Mouse (Mus musculus): Measurements from ENCODE around the gene Prrt3. TPM values are rescaled to one million over a fixed set of nuclear protein-coding genes. Genes with fewer than 3 reads are reported as not detected.

Gene Prrt3
- polyA plus RNA-seq, 1 experiment from 2014 or later = 0.77 TPM

DNA sequence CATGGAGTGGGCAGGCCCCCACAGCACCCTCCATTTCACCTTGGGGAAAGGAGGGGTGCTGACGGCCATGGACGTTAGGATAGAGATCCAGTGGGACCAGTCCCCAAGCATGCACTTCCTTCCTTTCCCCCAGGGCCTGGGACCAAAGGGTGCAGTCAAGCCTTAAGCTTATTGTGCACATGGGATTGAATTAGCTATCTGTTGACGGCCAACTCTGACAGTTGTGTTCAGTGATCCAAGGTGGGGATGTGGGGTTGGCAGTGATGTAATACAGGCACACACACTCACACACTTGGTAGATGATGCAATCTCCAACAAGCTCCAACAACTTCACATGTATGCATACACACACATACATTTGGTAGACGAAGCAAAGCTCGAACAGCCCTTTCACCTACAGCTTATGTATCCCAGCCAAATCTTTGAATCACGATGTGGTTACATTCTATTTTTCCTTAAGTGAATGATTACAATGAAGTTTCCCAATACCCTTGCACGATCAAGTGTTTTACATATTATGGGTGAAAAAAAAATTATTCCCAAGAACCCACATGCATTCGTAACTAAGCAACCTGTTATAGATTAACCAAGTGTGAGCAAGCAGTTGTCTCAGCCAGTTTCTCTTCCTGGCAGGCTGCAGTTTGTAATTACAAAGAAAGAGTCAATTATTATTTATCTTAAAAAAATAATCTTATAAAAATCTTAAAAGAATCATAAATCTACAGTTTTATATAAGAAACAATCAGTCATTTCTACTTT, 57.3 kb downstream of the Prrt3 start:
- ATAC-seq (ENCODE audit: low FRiP score) = no peak
- Histone ChIP-seq H3K36me3 (ENCODE audit: control insufficient read depth, insufficient read depth, low read length) (0 out of 2 replicates have a peak, but pooled peaks cover 2% of the 10 kb centered on the region), H3K9me3 (ENCODE audit: control insufficient read depth, low read length) (no peaks in the 10 kb centered on the region), H3K4me2 (replicated peaks; ENCODE audit: low read depth, low read length) (no peak overlapping the region), H3K9ac (ENCODE audit: low read depth, low read length) (no peak overlapping the region), H3K27me3 (ENCODE audit: control insufficient read depth, insufficient read depth, low read length) (no peaks in the 10 kb centered on the region), H3K4me1 (replicated peaks; ENCODE audit: control insufficient read depth, insufficient read depth, low read length) (no peaks in the 10 kb centered on the region), H3K4me3 (ENCODE audit: low read depth, low read length) (no peak overlapping the region), H3K27ac (ENCODE audit: low read depth, low read length) (no peak overlapping the region)
- WGBS = 78% methylated on average over 6 of the region's 8 CpGs
- DNase-seq (ENCODE audit: low spot score) = no peak

Other genes with a start within 250 kb of the Prrt3 start
- gene Cpne9, start 219.6 kb downstream of the Prrt3 start, polyA plus RNA-seq (2014; fragmentation: Nextera tagmentation; extraction: Ambion mirVana) = 0.24 and 0.29 TPM in 2 replicates
- 19.4 and 22.0 TPM in 2 replicates for gene Brpf1, start 194.8 kb downstream of the Prrt3 start, polyA plus RNA-seq (2014; fragmentation: Nextera tagmentation; extraction: Ambion mirVana)
- gene Ogg1, start 175.0 kb downstream of the Prrt3 start, polyA plus RNA-seq (2014; fragmentation: Nextera tagmentation; extraction: Ambion mirVana) = 10.5 and 10.6 TPM in 2 replicates
- gene Camk1, start 157.9 kb downstream of the Prrt3 start, polyA plus RNA-seq (2014; fragmentation: Nextera tagmentation; extraction: Ambion mirVana) = 56.3 and 57.7 TPM in 2 replicates
- gene Tada3, start 124.0 kb downstream of the Prrt3 start, polyA plus RNA-seq (2014; fragmentation: Nextera tagmentation; extraction: Ambion mirVana) = 56.3 and 60.2 TPM in 2 replicates
- 208 and 210 TPM in 2 replicates for gene Arpc4, start 123.8 kb downstream of the Prrt3 start, polyA plus RNA-seq (2014; fragmentation: Nextera tagmentation; extraction: Ambion mirVana)
- 4.1 and 4.2 TPM in 2 replicates for gene Ttll3, start 112.7 kb downstream of the Prrt3 start, polyA plus RNA-seq (2014; fragmentation: Nextera tagmentation; extraction: Ambion mirVana)
- gene Rpusd3, start 82.6 kb downstream of the Prrt3 start, polyA plus RNA-seq (2014; fragmentation: Nextera tagmentation; extraction: Ambion mirVana) = 23.0 and 26.3 TPM in 2 replicates
- gene Cidec, start 66.2 kb downstream of the Prrt3 start, polyA plus RNA-seq (2014; fragmentation: Nextera tagmentation; extraction: Ambion mirVana) = not detected in 2 replicates
- 75.1 and 79.7 TPM in 2 replicates for gene Jagn1, start 59.4 kb downstream of the Prrt3 start, polyA plus RNA-seq (2014; fragmentation: Nextera tagmentation; extraction: Ambion mirVana)
- 0.77 and 0.88 TPM in 2 replicates for gene Il17re, start 43.4 kb downstream of the Prrt3 start, polyA plus RNA-seq (2014; fragmentation: Nextera tagmentation; extraction: Ambion mirVana)
- 2.7 and 3.2 TPM in 2 replicates for gene Il17rc, start 30.5 kb downstream of the Prrt3 start, polyA plus RNA-seq (2014; fragmentation: Nextera tagmentation; extraction: Ambion mirVana)
- 29.6 and 32.6 TPM in 2 replicates for gene Creld1, start 18.6 kb downstream of the Prrt3 start, polyA plus RNA-seq (2014; fragmentation: Nextera tagmentation; extraction: Ambion mirVana)
- gene Emc3, start 29.7 kb upstream of the Prrt3 start, polyA plus RNA-seq (2014; fragmentation: Nextera tagmentation; extraction: Ambion mirVana) = 90.5 and 90.7 TPM in 2 replicates
- gene Fancd2, start 29.8 kb upstream of the Prrt3 start, polyA plus RNA-seq (2014; fragmentation: Nextera tagmentation; extraction: Ambion mirVana) = 10.8 and 14.3 TPM in 2 replicates
- 0.45 TPM in 1 of 2 replicates, not detected in the other for gene Fancd2os, start 98.8 kb upstream of the Prrt3 start, polyA plus RNA-seq (2014; fragmentation: Nextera tagmentation; extraction: Ambion mirVana)
- gene Brk1, start 102.8 kb upstream of the Prrt3 start, polyA plus RNA-seq (2014; fragmentation: Nextera tagmentation; extraction: Ambion mirVana) = 221 and 224 TPM in 2 replicates
- 63.0 and 64.4 TPM in 2 replicates for gene Vhl, start 122.0 kb upstream of the Prrt3 start, polyA plus RNA-seq (2014; fragmentation: Nextera tagmentation; extraction: Ambion mirVana)
- gene Irak2, start 136.5 kb upstream of the Prrt3 start, polyA plus RNA-seq (2014; fragmentation: Nextera tagmentation; extraction: Ambion mirVana) = 1.6 and 1.9 TPM in 2 replicates
- 1.1 and 1.2 TPM in 2 replicates for gene Tatdn2, start 195.1 kb upstream of the Prrt3 start, polyA plus RNA-seq (2014; fragmentation: Nextera tagmentation; extraction: Ambion mirVana)
- gene Ghrl, start 217.9 kb upstream of the Prrt3 start, polyA plus RNA-seq (2014; fragmentation: Nextera tagmentation; extraction: Ambion mirVana) = 0.46 and 0.51 TPM in 2 replicates
- gene Sec13, start 238.8 kb upstream of the Prrt3 start, polyA plus RNA-seq (2014; fragmentation: Nextera tagmentation; extraction: Ambion mirVana) = 273 and 287 TPM in 2 replicates